Mouse (Mus musculus): ENCODE results near the gene Emilin2.

DNA sequence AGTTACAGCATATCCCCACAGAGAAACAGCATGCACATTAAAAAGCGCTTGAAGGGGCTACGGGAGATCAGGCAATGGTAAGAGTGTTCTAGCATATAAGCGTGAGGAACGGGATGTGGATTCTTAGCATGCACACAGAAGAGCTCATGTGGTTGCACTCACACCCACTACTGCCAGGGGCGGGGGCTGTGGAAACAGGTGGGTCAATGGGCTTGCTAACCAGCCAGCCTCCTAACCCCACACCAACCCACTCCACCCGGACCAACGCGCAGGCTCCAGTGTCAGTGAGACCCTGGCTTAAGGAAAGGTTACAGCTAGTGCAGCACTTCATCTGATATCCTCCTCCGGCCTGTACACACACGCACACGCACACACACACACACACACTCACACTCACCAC, 42.4 kb upstream of the Emilin2 start:
- TF ChIP-seq EP300 (IDR thresholded peaks at IDR 0.05; ENCODE audit: insufficient read depth, low read depth, low read length) (no peak), CTCF (IDR thresholded peaks at IDR 0.05) (no peak), POLR2A (IDR thresholded peaks at IDR 0.05; ENCODE audit: insufficient read depth, low read depth, low read length) (no peak)
